Mouse (Mus musculus) kidney, adult 2 months (tissue): ENCODE measurements around the gene Spin2f.
"Not testable (repeated sequence)": the region's sequence is repeated elsewhere in the genome, so short reads cannot be mapped to it uniquely, and the experiment has no call there.

Experiments
- CTCF ChIP-seq: fragments of 200-500 bp; conservative IDR thresholded peaks from 2 replicates; pipeline ENCODE4 v1.5.1; 2011; ENCODE audit warnings: low read depth, mild to moderate bottlenecking, control low read depth, low read length, moderate library complexity, mixed read lengths; ENCODE audit not compliant: insufficient read depth, insufficient read length
- POLR2A ChIP-seq: fragments of 200-500 bp; IDR thresholded peaks from one replicate; pipeline ENCODE4 v1.6.1; 2011; ENCODE audit warnings: low read depth, low read length, control low read depth

GRCm38 (mm10) chrX:31253594-31253993, at the start of gene Spin2f:
- TF ChIP-seq POLR2A, CTCF: not testable (repeated sequence)
